Mouse (Mus musculus): ENCODE measurements around the gene Kxd1. TPM values are rescaled to one million over a fixed set of nuclear protein-coding genes. Genes with fewer than 3 reads are reported as not detected.

Gene Kxd1
- total RNA-seq (2021): 10 to 100 TPM; 45.0 to 49.7 TPM

GRCm38 (mm10) chr8:70527512-70528181 lies at the start of gene Kxd1, which contains the start of gene Fkbp8:
Gene Kxd1 (minus strand): TSS chr8:70527956.
Gene Fkbp8 (plus strand): TSS chr8:70527724.
- DNase-seq (ENCODE audit: low spot score in 2 of 2): peak; percentile 99
- intact Hi-C loops (cut with DNase I): no loop called here

- intact Hi-C loops (cut with DNase I): no loop called here
- DNase-seq (ENCODE audit: low spot score in 2 of 2): no peak
Observed at GRCm38 (mm10) chr8:70577207-70577606, 49.5 kb upstream of the Kxd1 start.

- intact Hi-C loops (cut with DNase I): loop anchor here (5.0 kb wide), 1 partner anchor 822 kb away; the partner anchor contains the start of genes Babam1 and Ushbp1
Observed at GRCm38 (mm10) chr8:70574915-70575314, 47.2 kb upstream of the Kxd1 start.

GRCm38 (mm10) chr8:70574302-70574701 lies 46.5 kb upstream of the Kxd1 start:
- intact Hi-C loops (cut with DNase I): loop anchor here (5.0 kb wide), 1 partner anchor 823 kb away; the partner anchor contains the start of genes Babam1 and Ushbp1
- DNase-seq (ENCODE audit: low spot score in 2 of 2): no peak

More at GRCm38 (mm10) chr8:70574915-70575314, 47.2 kb upstream of the Kxd1 start:
- no peak for DNase-seq (ENCODE audit: low spot score in 2 of 2)

- no peak for DNase-seq (ENCODE audit: low spot score in 2 of 2)
- intact Hi-C loops (cut with DNase I): loop anchor here (5.0 kb wide), 1 partner anchor 826 kb away; the partner anchor contains the start of genes Babam1 and Ushbp1
Observed at GRCm38 (mm10) chr8:70570990-70571389, 43.2 kb upstream of the Kxd1 start.

- intact Hi-C loops (cut with DNase I): loop anchor here (5.0 kb wide), 1 partner anchor 827 kb away; the partner anchor contains the start of genes Babam1 and Ushbp1
Observed at GRCm38 (mm10) chr8:70570360-70570759, 42.6 kb upstream of the Kxd1 start.

GRCm38 (mm10) chr8:70565561-70565960 lies 37.8 kb upstream of the Kxd1 start:
- no peak for DNase-seq (ENCODE audit: low spot score in 2 of 2)

More at GRCm38 (mm10) chr8:70570360-70570759, 42.6 kb upstream of the Kxd1 start:
- no peak for DNase-seq (ENCODE audit: low spot score in 2 of 2)

GRCm38 (mm10) chr8:70564696-70565235 lies 37.0 kb upstream of the Kxd1 start:
- DNase-seq (ENCODE audit: low spot score in 2 of 2): no peak
- intact Hi-C loops (cut with DNase I): no loop called here

More at GRCm38 (mm10) chr8:70565561-70565960, 37.8 kb upstream of the Kxd1 start:
- intact Hi-C loops (cut with DNase I): no loop called here

GRCm38 (mm10) chr8:70563763-70564387 lies 36.1 kb upstream of the Kxd1 start:
- intact Hi-C loops (cut with DNase I): no loop called here
- DNase-seq (ENCODE audit: low spot score in 2 of 2): no peak

- intact Hi-C loops (cut with DNase I): no loop called here
- no peak for DNase-seq (ENCODE audit: low spot score in 2 of 2)
Observed at GRCm38 (mm10) chr8:70562802-70563201, 35.0 kb upstream of the Kxd1 start.

GRCm38 (mm10) chr8:70561809-70562535 lies 34.2 kb upstream of the Kxd1 start:
- no peak for DNase-seq (ENCODE audit: low spot score in 2 of 2)
- intact Hi-C loops (cut with DNase I): no loop called here

- DNase-seq (ENCODE audit: low spot score in 2 of 2): no peak
- intact Hi-C loops (cut with DNase I): no loop called here
Observed at GRCm38 (mm10) chr8:70561357-70561756, 33.6 kb upstream of the Kxd1 start.

- intact Hi-C loops (cut with DNase I): no loop called here
- DNase-seq (ENCODE audit: low spot score in 2 of 2): no peak
Observed at GRCm38 (mm10) chr8:70560564-70560963, 32.8 kb upstream of the Kxd1 start.

- intact Hi-C loops (cut with DNase I): no loop called here
- peak in 1 of 2 experiments; percentile 25 for DNase-seq (ENCODE audit: low spot score in 2 of 2)
Observed at GRCm38 (mm10) chr8:70560096-70560495, 32.3 kb upstream of the Kxd1 start.

- DNase-seq (ENCODE audit: low spot score in 2 of 2): no peak
- intact Hi-C loops (cut with DNase I): no loop called here
Observed at GRCm38 (mm10) chr8:70558983-70559382, 31.2 kb upstream of the Kxd1 start.

GRCm38 (mm10) chr8:70558334-70558733 lies 30.6 kb upstream of the Kxd1 start:
- intact Hi-C loops (cut with DNase I): no loop called here
- no peak for DNase-seq (ENCODE audit: low spot score in 2 of 2)

GRCm38 (mm10) chr8:70555079-70555747 lies 27.5 kb upstream of the Kxd1 start:
- no peak for DNase-seq (ENCODE audit: low spot score in 2 of 2)
- intact Hi-C loops (cut with DNase I): no loop called here

- intact Hi-C loops (cut with DNase I): no loop called here
- peak in 1 of 2 experiments; percentile 26 for DNase-seq (ENCODE audit: low spot score in 2 of 2)
Observed at GRCm38 (mm10) chr8:70553740-70554139, 26.0 kb upstream of the Kxd1 start.

- no peak for DNase-seq (ENCODE audit: low spot score in 2 of 2)
- intact Hi-C loops (cut with DNase I): no loop called here
Observed at GRCm38 (mm10) chr8:70552836-70553235, 25.1 kb upstream of the Kxd1 start.

Measured in left cerebral cortex, postnatal 36 days (tissue).